Mouse (Mus musculus) liver, adult 2 months (tissue): ENCODE measurements around the gene Lyzl6. TPM values are rescaled to one million over a fixed set of nuclear protein-coding genes. Genes with fewer than 3 reads are reported as not detected.

Source experiments
- DNase-seq: peaks from one replicate; pipeline ENCODE4 v3.0.0-alpha.2; 2011; ENCODE audit warnings: low read depth, low spot score; ENCODE audit errors: extremely low read depth
- H3K27ac ChIP-seq: fragments of 200-500 bp; replicated peaks from 2 replicates; pipeline ENCODE4 v1.5.1; 2012; ENCODE audit warnings: low read depth, mild to moderate bottlenecking, control low read depth, inconsistent platforms, low read length; ENCODE audit not compliant: insufficient read depth
- H3K27me3 ChIP-seq: fragments of 200-500 bp; 2 replicates; pipeline ENCODE4 v1.6.1; 2012; ENCODE audit warnings: mild to moderate bottlenecking, moderate library complexity, low read length, inconsistent platforms; ENCODE audit not compliant: control insufficient read depth, insufficient read depth
- H3K36me3 ChIP-seq: fragments of 200-500 bp; 2 replicates; pipeline ENCODE4 v1.6.1; 2012; ENCODE audit warnings: low read length, inconsistent platforms; ENCODE audit not compliant: control insufficient read depth, insufficient read depth
- H3K4me1 ChIP-seq: fragments of 200-500 bp; 2 replicates; pipeline ENCODE4 v1.6.1; 2011; ENCODE audit warnings: low read length; ENCODE audit not compliant: control insufficient read depth, insufficient read depth
- H3K4me3 ChIP-seq: fragments of 200-500 bp; 2 replicates; pipeline ENCODE4 v1.5.1; 2011; ENCODE audit warnings: low read depth, mild to moderate bottlenecking, control low read depth, low read length, moderate library complexity; ENCODE audit not compliant: insufficient read depth
- H3K79me2 ChIP-seq: fragments of 200-500 bp; 2 replicates; pipeline ENCODE4 v1.6.1; 2012; ENCODE audit warnings: inconsistent platforms, mild to moderate bottlenecking, low read length, moderate library complexity; ENCODE audit not compliant: control insufficient read depth, insufficient read depth
- H3K9ac ChIP-seq: fragments of 200-500 bp; 2 replicates; pipeline ENCODE4 v1.6.1; 2012; ENCODE audit warnings: low read depth, mild to moderate bottlenecking, control low read depth, inconsistent platforms, low read length
- CTCF ChIP-seq: fragments of 200-500 bp; IDR thresholded peaks from 2 replicates; pipeline ENCODE4 v1.5.1; 2011; ENCODE audit warnings: low read depth, low read length, control low read depth
- POLR2A ChIP-seq: fragments of 200-500 bp; IDR thresholded peaks from 2 replicates; pipeline ENCODE4 v1.6.1; 2011; ENCODE audit warnings: low read length, control low read depth; ENCODE audit not compliant: insufficient read depth; ENCODE audit errors: extremely low read depth
- WGBS: fragments of 180-500 bp; shearing (Covaris S2); methylation state at CpG from one replicate; pipeline ENCODE4 v1.1.7; 2018; 5-methylcytosine and 5-hydroxymethylcytosine counted together
- polyA plus RNA-seq: library from polyadenylated mRNA; depleted of rRNA; stranded (reverse); fragments of >200 nt; gene quantifications from 2 replicates; pipeline ENCODE4 v1.2.3, GENCODE M21; 2012
- total RNA-seq: library from RNA; depleted of rRNA; stranded (reverse); fragments of >200 nt; gene quantifications from 2 replicates; pipeline ENCODE4 v1.2.3, GENCODE M21; 2014

The Lyzl6 gene
- total and polyA plus RNA-seq, 2 experiments = not detected

DNA sequence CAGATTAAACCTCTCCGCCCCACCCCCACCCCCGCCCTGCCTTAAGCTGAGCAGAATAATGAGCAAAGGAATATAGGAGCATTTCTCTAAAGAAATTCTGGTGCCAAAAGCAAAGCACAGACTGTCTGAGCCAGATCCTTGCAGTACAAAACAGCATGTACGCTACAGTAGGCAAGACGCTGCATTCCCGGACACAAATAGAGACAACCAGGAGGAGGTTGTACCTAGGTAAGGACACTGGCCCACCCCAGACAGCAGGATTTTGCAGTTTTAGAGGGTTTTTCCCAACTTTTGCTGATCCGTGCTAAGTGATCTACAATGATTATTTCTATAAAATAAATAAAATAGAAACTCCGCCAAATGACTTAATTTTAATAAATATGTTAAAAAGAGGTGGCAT lies 10.0 kb upstream of the Lyzl6 start:
- WGBS = 46% methylated on average over 7 of the region's 7 CpGs
- H3K27me3 ChIP-seq = peaks cover 18% of the 10 kb centered on the region
- DNase-seq = no peak

DNA sequence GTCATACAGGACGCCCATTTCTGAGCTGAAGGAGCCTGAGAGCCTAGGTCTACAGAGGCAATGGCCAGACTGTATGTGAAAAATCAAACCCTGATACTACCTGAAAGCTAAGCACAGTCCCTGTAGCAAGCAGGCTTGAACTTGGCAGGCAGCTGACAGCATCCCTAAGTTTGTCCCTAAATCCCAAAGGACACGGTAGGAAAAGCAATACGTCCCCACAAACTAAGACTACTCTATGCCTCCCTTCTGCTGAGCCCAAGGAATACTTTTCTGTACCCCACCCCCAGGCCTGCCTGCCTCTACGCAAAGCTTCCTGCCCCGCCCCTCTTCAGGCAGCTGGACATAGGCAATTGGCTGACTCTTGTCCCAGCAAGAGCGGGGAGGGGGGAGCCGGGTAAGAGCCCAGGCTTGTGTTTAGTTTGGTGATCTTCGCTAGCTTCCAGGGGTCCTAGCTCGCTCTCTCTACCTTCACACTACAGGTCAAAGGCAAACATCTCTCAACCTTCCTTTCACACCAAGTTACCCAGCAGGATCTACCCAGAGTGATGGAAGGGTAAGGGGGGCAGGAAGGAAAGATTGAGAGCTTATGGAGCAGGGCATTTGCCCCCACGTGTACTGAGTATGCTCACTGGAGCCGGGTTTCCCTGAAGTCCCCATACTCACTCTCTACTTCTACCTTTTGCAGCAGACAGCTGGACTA lies 9.4 kb upstream of the Lyzl6 start:
- peaks cover 18% of the 10 kb centered on the region for H3K27me3 ChIP-seq
- H3K4me1 ChIP-seq = no peaks in the 10 kb centered on the region
- no peaks in the 10 kb centered on the region for H3K36me3 ChIP-seq
- no peak for DNase-seq
- TF ChIP-seq POLR2A = no peak
- TF ChIP-seq CTCF = no peak
- H3K79me2 ChIP-seq = no peaks in the 10 kb centered on the region
- no peak overlapping the region for H3K4me3 ChIP-seq
- no peak overlapping the region for H3K9ac ChIP-seq
- 14% methylated on average over 11 of the region's 11 CpGs for WGBS
- H3K27ac ChIP-seq = no peak overlapping the region

More for the DNA sequence above, 10.0 kb upstream of the Lyzl6 start:
- no peaks in the 10 kb centered on the region for H3K79me2 ChIP-seq
- no peak overlapping the region for H3K4me3 ChIP-seq
- H3K4me1 ChIP-seq = no peaks in the 10 kb centered on the region
- H3K9ac ChIP-seq = no peak overlapping the region
- H3K27ac ChIP-seq = no peak overlapping the region
- TF ChIP-seq CTCF = no peak
- TF ChIP-seq POLR2A = no peak
- H3K36me3 ChIP-seq = no peaks in the 10 kb centered on the region

DNA sequence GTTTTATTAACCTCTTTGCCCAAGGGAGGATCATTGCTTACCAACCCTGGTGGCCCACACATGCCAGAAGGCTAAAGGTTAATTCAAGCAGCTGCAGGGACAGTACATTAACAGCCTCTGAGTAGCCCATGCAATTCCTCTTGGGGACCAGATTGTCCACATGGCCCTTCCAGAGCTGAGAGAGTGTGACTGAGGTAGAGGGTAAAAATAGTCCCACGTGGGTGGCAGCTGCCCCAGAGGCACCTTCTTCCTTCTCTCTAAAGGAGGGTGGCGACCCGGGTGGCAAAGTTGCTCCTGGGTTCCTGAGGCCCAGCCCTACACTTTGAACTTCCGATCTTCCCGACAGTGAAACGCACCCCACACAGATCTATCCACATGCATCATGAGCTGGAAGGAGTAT lies 7.6 kb upstream of the Lyzl6 start:
- H3K27ac ChIP-seq = no peak overlapping the region
- H3K9ac ChIP-seq = no peak overlapping the region
- no peak for DNase-seq
- no peaks in the 10 kb centered on the region for H3K36me3 ChIP-seq
- H3K4me3 ChIP-seq = no peak overlapping the region
- H3K4me1 ChIP-seq = no peaks in the 10 kb centered on the region
- H3K79me2 ChIP-seq = no peaks in the 10 kb centered on the region
- WGBS = 80% methylated on average over 6 of the region's 6 CpGs
- H3K27me3 ChIP-seq = peaks cover 16% of the 10 kb centered on the region
- TF ChIP-seq POLR2A = no peak
- no peak for TF ChIP-seq CTCF

DNA sequence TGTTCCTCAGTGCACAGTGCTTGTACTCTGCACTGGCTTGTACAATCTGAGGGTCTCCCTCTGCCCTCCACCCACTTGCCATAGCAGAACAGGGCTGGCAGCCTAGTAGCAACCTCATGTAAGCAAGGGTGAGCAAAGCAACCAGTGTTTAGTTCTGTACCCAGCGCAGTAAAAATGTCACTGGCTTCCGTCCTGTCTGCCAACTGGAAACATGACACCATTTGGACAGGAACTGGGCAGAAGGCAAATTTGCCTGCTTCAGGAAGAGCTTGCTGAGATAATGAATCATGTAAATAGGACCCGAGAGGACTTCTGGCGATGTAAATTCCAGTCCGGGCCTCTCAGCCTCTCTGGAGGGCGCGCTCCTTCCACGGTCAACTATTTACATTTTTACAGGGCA lies 7.0 kb upstream of the Lyzl6 start:
- no peak for DNase-seq
- Histone ChIP-seq H3K9ac (no peak overlapping the region), H3K27me3 (peaks cover 17% of the 10 kb centered on the region), H3K4me3 (no peak overlapping the region), H3K36me3 (no peaks in the 10 kb centered on the region), H3K4me1 (no peaks in the 10 kb centered on the region), H3K79me2 (no peaks in the 10 kb centered on the region), H3K27ac (no peak overlapping the region)
- 52% methylated on average over 8 of the region's 8 CpGs for WGBS
- TF ChIP-seq CTCF (no peak), POLR2A (no peak)

DNA sequence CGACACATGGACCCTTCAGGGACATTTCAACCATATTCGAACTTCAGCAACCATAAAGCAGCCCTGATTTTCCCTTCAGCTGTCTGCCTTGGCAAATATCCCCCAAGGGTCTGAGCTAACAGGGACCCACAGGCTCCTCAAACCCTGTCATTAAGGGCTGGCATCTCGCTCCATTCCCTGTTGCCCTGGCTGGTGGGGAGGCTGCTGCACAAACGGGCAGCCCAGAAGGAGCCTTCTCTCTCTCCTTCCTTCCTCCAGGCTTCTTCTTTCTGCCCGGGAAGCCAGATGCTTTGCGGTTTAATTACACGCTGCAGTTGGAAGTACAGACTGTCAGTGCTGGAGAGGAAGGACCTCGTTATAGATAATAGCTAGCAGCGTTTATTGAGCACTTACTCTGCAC lies 4.5 kb upstream of the Lyzl6 start:
- no peaks in the 10 kb centered on the region for H3K4me1 ChIP-seq
- no peak for DNase-seq
- no peaks in the 10 kb centered on the region for H3K79me2 ChIP-seq
- no peak overlapping the region for H3K9ac ChIP-seq
- H3K27ac ChIP-seq = no peak overlapping the region
- TF ChIP-seq CTCF = no peak
- TF ChIP-seq POLR2A = no peak
- no peaks in the 10 kb centered on the region for H3K36me3 ChIP-seq
- WGBS = 77% methylated on average over 9 of the region's 9 CpGs
- H3K27me3 ChIP-seq = peaks cover 6% of the 10 kb centered on the region; the same call in 1 of the 2 replicates
- H3K4me3 ChIP-seq = no peak overlapping the region

DNA sequence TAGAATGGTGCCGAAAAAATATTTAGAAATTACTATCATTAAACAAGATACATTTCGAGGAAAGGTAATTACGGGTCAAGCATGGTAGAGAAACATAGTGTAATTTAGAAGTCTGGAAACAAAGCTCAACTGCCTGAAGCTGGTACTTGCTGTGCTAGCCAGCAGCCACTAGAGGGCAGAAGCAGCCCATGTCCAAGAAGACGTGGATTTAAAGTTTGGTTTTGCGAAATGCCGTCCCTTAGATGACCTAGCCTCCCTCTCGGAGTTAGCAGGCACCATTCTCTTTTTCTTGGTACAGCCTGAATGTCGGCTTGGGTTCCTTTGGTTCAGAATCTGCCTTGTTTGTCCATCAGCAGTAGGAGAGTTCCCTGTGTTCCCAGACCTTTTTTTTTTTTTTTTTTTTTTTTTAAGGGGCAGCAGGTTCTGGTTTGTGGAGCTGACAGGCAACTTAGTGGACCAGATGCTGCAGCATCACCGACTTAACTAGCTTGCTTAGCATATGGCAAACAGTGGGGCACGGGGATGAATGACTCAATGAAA lies 787 bp upstream of the Lyzl6 start:
- Histone ChIP-seq H3K36me3 (no peaks in the 10 kb centered on the region), H3K4me3 (no peak overlapping the region), H3K27me3 (0 out of 2 replicates have a peak, but pooled peaks cover 4% of the 10 kb centered on the region), H3K9ac (no peak overlapping the region), H3K4me1 (no peaks in the 10 kb centered on the region), H3K27ac (no peak overlapping the region), H3K79me2 (no peaks in the 10 kb centered on the region)
- no peak for TF ChIP-seq POLR2A
- TF ChIP-seq CTCF = peak; percentile 91
- peak; percentile 55 for DNase-seq
- 2% methylated on average over 10 of the region's 10 CpGs for WGBS
